Mouse (Mus musculus) ovary, postnatal 36 days (tissue): ENCODE results near the gene Btk.
A peak's percentile ranks its signal among the peaks of the same experiment; 100 is the strongest.
"Not testable (repeated sequence)": the region's sequence is repeated elsewhere in the genome, so short reads cannot be mapped to it uniquely, and the experiment has no call there.

Source experiments
- DNase-seq: peaks from one replicate; pipeline ENCODE4 v3.0.0; 2022; ENCODE audit warnings: low spot score, mixed read lengths

The Btk gene

GRCm38 (mm10) chrX:134580528-134581305, 2.7 kb downstream of the Btk start:
- DNase-seq = no peak

DNA sequence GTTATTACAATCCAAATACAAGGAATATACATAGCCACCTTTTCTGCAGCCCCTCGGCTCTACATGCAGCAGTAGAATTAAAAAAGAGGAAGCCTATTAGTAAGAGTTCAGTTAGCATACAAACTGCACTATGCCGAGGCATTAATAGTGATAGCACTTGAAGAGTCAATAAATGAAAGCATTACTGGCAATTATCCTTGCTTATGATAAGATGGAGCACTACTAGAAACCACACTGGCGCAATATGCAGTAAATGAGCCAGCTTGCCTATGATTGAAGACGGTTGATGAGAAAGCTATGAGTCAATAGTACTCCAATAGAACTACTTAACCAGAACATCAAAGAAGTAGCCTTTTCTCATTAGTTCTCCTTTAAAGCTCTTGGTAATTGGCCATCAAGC, 5.5 kb downstream of the Btk start:
- DNase-seq = no peak

DNA sequence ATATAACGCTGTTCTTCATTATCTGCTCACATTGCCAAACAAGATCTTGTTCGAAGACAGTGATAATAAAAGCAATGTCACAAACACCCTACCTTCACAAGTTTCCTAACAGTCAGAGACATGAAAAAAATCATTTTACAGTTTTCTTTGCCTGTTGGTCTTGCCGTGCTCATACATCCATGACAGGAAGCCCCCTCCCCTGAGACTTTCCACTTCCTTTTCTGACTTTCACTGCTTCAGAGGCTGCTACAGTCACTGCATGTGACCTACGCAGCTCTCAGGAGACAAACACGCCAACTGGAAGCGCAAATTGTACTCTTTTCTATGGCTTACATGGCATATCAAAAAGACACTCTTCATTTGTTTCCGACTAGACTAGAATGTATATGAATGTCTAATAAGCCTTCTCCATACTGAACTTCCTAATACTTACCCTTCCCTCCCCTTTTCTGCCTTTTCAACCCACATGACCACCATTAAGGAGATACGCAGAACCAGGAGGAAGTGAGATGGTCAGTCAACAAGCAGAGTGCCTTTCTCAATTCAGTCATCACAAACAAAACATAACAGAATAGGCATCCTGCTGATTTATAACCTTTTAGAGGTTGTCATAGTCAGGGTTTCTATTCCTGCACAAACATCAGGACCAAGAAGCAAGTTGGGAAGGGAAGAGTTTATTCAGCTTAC, 16.7 kb downstream of the Btk start:
- DNase-seq = no peak

GRCm38 (mm10) chrX:134564326-134564725, 19.0 kb downstream of the Btk start:
- DNase-seq = no peak

DNA sequence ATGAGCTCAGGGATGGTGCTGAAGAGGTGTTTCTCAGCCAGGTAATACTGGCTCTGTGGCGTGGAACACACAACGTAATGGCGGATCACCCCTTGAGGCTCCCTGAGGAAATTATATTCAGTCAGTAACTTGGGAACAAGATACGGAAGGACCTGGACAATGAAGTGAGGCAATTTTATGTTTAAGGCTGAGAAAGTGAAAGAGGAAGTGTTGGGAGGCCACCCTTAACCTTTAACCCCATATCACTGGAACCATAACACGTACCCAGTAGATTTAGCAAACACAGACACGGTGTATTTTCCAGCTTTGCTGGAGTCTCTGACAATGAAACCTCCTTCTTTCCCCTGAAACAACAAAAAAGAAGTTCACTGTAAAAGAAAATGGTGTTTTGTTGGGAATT, 28.9 kb downstream of the Btk start:
- no peak for DNase-seq

DNA sequence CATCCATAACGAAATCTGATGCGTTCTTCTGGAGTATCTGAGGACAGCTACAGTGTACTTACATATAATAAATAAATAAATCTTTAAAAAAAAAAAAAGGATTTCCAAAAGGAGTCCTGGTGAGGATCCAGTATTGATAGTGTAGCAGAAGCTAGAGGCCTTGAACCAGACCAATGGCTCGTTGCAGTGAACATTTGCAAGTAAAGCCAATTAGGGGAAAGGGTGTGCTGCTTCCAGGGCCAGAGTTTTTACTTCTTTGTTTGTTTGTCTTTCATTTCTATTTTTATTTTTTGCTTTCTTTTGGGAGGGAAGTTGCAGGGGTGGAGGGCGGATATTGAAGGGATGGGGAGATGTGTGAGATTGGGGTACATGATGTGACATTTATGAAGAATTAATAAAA, 30.0 kb downstream of the Btk start:
- DNase-seq = no peak

GRCm38 (mm10) chrX:134550903-134551302, 32.5 kb downstream of the Btk start:
- no peak for DNase-seq

DNA sequence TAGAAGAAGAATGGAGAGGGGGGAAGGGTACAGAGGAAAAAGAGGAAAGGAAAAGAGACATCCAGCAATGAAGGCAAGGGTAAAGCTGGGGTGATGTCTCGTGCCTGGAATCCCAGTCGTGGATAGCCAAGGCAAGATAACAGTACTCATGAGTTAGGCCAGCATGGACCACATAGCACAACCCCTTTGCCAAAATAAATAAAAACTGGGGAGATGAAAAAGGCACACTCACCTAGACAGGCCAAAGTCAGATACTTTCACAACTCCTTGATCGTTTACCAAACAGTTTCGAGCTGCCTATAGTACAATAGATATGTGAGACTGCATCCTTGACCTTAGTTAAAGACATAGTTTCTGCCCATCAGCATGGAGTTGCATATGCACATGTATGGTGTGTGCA, 36.0 kb downstream of the Btk start:
- no peak for DNase-seq

GRCm38 (mm10) chrX:134541955-134542308, 41.4 kb downstream of the Btk start:
- DNase-seq = no peak

- DNase-seq = peak; percentile 57
Measured at GRCm38 (mm10) chrX:134541145-134541954, 42.0 kb downstream of the Btk start, which contains the start of gene Timm8a1. TSS of gene Timm8a1 (minus strand) at chrX:134541865.

DNA sequence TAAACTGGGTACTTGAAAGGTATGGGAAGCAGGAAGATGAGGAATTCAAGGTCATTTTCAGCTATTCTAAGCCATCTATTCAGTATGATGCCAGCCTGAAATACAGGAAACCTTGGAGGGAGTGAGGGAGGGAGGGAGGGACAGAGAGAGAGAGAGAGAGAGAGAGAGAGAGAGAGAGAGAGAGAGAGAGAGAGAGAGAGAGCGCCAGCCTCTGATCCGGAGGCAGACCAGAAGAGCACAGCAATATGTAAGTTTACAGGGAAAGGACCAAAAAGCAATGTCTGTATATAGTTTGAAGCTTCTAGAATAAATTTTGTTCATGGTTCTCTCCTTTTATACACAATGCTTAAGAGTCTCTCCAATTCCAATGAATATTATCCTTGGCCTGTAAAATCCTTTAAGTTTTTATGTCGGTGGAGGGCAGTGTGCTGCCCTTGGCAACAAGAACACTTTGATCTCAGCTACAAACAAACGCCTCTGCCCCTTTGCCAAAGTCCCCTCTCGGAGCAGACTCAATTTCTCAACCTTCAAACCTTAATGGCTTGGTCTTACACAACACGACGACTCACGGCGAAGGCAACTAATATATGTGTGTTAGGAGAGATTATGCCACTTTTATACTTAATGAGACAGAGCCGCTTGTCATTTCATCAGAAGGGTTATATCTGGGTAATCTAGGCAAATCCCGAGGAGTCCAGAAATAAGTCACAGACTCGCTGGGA, 42.8 kb downstream of the Btk start:
- DNase-seq = no peak

DNA sequence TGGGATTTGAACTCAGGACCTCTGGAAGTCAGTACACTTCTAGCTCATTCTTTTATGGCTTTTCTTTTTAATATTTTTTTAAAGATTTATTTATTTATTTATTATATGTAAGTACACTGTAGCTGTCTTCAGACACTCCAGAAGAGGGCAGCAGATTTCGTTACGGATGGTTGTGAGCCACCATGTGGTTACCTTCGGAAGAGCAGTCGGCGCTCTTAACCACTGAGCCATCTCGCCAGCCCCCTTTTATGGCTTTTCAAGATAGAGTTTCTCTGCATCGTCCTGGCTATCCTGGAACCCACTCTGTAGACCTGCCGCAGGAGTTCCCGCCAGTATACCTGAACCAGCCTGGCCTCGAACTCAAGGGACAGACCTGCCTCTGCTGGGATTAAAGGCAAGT, 43.6 kb downstream of the Btk start:
- DNase-seq = not testable (repeated sequence)

GRCm38 (mm10) chrX:134533346-134533745, 50.0 kb downstream of the Btk start:
- no peak for DNase-seq

- no peak for DNase-seq
Measured at GRCm38 (mm10) chrX:134525260-134525659, 58.1 kb downstream of the Btk start.

DNA sequence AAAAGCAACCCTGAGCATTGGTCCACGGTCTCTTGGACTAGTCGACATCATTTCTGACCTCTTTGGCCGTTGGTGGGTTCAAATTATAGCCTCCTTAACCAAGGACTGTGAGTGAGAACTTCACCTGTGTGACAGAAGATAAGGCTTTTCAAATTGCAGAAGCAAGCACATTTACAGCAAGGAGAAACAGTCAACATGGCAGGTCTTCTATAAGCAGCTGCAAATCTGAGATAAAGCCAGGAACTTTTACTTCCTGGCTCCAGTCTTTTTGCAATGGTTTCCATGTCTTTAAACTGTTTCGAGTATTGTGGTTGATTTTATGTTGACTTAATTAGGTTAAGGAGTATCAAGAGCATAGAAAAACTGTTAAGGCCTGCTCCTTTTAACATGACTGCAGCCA, 59.6 kb downstream of the Btk start:
- DNase-seq = no peak

- DNase-seq = no peak
Measured at GRCm38 (mm10) chrX:134509473-134509872, 73.9 kb downstream of the Btk start.

GRCm38 (mm10) chrX:134507977-134508376, 75.4 kb downstream of the Btk start:
- DNase-seq = no peak

DNA sequence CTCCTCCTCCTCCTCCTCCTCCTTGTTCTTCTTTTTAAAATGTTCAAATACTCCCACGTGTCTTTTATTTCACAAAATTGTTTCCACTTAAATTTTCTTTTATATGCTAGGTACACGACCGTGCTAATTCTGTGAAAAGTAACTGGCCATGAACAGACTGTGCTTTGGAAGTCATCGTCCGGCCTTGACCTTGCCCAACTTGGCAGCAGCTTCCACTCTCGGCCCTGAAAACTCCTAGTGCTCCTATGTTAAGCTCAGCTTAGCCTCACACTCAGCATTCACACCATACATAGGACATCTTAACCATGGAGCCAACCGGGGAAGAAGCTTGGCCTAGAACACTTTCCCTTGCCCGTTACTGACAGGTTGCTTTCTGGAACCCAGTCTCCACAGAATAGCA, 82.7 kb downstream of the Btk start:
- peak; percentile 54 for DNase-seq
